Mouse (Mus musculus): ENCODE results near the gene Etl4. TPM values are rescaled to one million over a fixed set of nuclear protein-coding genes. Genes with fewer than 3 reads are reported as not detected.

Gene Etl4
- polyA plus RNA-seq, 1 experiment from 2014 or later, result 5.9 TPM

- 53% methylated on average over 15 of the region's 15 CpGs for WGBS (ENCODE audit: insufficient replicate concordance)
- ATAC-seq, result no peak
- H3K4me2 ChIP-seq, result no peak overlapping the region
- H3K36me3 ChIP-seq, result no peaks in the 10 kb centered on the region
- no peak overlapping the region for H3K27ac ChIP-seq
- no peaks in the 10 kb centered on the region for H3K9me3 ChIP-seq (replicated peaks)
- H3K4me3 ChIP-seq, result no peak overlapping the region
- peaks cover 12% of the 10 kb centered on the region; the same call in 1 of the 2 replicates for H3K4me1 ChIP-seq
- H3K27me3 ChIP-seq (replicated peaks), result no peaks in the 10 kb centered on the region
- no peak overlapping the region for H3K9ac ChIP-seq
Observed at GRCm38 (mm10) chr2:20722165-20722991, 812.8 kb downstream of the Etl4 start.

GRCm38 (mm10) chr2:20723990-20724745 is 814.6 kb downstream of the Etl4 start:
- no peaks in the 10 kb centered on the region for H3K36me3 ChIP-seq
- no peak overlapping the region for H3K9ac ChIP-seq
- no peak overlapping the region for H3K4me3 ChIP-seq
- H3K27me3 ChIP-seq (replicated peaks), result no peaks in the 10 kb centered on the region
- peaks cover 12% of the 10 kb centered on the region; the same call in 1 of the 2 replicates for H3K4me1 ChIP-seq
- H3K27ac ChIP-seq, result no peak overlapping the region
- H3K4me2 ChIP-seq, result no peak overlapping the region
- H3K9me3 ChIP-seq (replicated peaks), result no peaks in the 10 kb centered on the region
- no peak for ATAC-seq
- WGBS (ENCODE audit: insufficient replicate concordance), result 31% methylated on average over 2 of the region's 2 CpGs

GRCm38 (mm10) chr2:20726974-20727373 is 817.4 kb downstream of the Etl4 start:
- Histone ChIP-seq H3K4me2 (no peak overlapping the region), H3K27me3 (replicated peaks) (no peaks in the 10 kb centered on the region), H3K27ac (no peak overlapping the region), H3K4me3 (no peak overlapping the region), H3K4me1 (peaks cover 12% of the 10 kb centered on the region; the same call in 1 of the 2 replicates), H3K9me3 (replicated peaks) (no peaks in the 10 kb centered on the region), H3K36me3 (no peaks in the 10 kb centered on the region), H3K9ac (no peak overlapping the region)
- no peak for ATAC-seq
- 26% methylated on average over 2 of the region's 2 CpGs for WGBS (ENCODE audit: insufficient replicate concordance)

GRCm38 (mm10) chr2:20727752-20728438 is 818.3 kb downstream of the Etl4 start:
- Histone ChIP-seq H3K27ac (no peak overlapping the region), H3K9me3 (replicated peaks) (no peaks in the 10 kb centered on the region), H3K27me3 (replicated peaks) (no peaks in the 10 kb centered on the region), H3K9ac (no peak overlapping the region), H3K4me2 (no peak overlapping the region), H3K4me3 (no peak overlapping the region), H3K36me3 (no peaks in the 10 kb centered on the region), H3K4me1 (peaks cover 10% of the 10 kb centered on the region; the same call in 1 of the 2 replicates)
- no peak for ATAC-seq
- WGBS (ENCODE audit: insufficient replicate concordance), result 45% methylated on average over 6 of the region's 6 CpGs

GRCm38 (mm10) chr2:20735444-20735843 is 825.9 kb downstream of the Etl4 start:
- no peaks in the 10 kb centered on the region; the same call in 1 of the 2 replicates for H3K4me1 ChIP-seq
- H3K36me3 ChIP-seq, result no peaks in the 10 kb centered on the region
- no peak overlapping the region for H3K27ac ChIP-seq
- no peak for ATAC-seq
- no peak overlapping the region for H3K4me3 ChIP-seq
- 62% methylated on average over 3 of the region's 3 CpGs for WGBS (ENCODE audit: insufficient replicate concordance)
- no peaks in the 10 kb centered on the region for H3K27me3 ChIP-seq (replicated peaks)
- H3K9me3 ChIP-seq (replicated peaks), result no peaks in the 10 kb centered on the region
- no peak overlapping the region for H3K4me2 ChIP-seq
- H3K9ac ChIP-seq, result no peak overlapping the region

GRCm38 (mm10) chr2:20736324-20737015 is 826.9 kb downstream of the Etl4 start:
- H3K9ac ChIP-seq, result no peak overlapping the region
- H3K4me3 ChIP-seq, result no peak overlapping the region
- 57% methylated on average over 7 of the region's 7 CpGs for WGBS (ENCODE audit: insufficient replicate concordance)
- no peaks in the 10 kb centered on the region; the same call in 1 of the 2 replicates for H3K4me1 ChIP-seq
- no peak for ATAC-seq
- H3K27me3 ChIP-seq (replicated peaks), result no peaks in the 10 kb centered on the region
- no peak overlapping the region for H3K27ac ChIP-seq
- peak overlapping the region; percentile 24; the same call in 1 of the 2 replicates for H3K4me2 ChIP-seq
- no peaks in the 10 kb centered on the region for H3K9me3 ChIP-seq (replicated peaks)
- no peaks in the 10 kb centered on the region for H3K36me3 ChIP-seq

GRCm38 (mm10) chr2:20737112-20737808 is 827.7 kb downstream of the Etl4 start:
- Histone ChIP-seq H3K9me3 (replicated peaks) (no peaks in the 10 kb centered on the region), H3K27me3 (replicated peaks) (no peaks in the 10 kb centered on the region), H3K9ac (no peak overlapping the region), H3K4me3 (no peak overlapping the region), H3K4me1 (no peaks in the 10 kb centered on the region; the same call in 1 of the 2 replicates), H3K27ac (no peak overlapping the region), H3K4me2 (peak overlapping the region; percentile 24), H3K36me3 (no peaks in the 10 kb centered on the region)
- no peak for ATAC-seq
- WGBS (ENCODE audit: insufficient replicate concordance), result 63% methylated on average over 19 of the region's 19 CpGs

GRCm38 (mm10) chr2:20737837-20738236 is 828.3 kb downstream of the Etl4 start:
- Histone ChIP-seq H3K9ac (no peak overlapping the region), H3K4me2 (no peak overlapping the region), H3K9me3 (replicated peaks) (no peaks in the 10 kb centered on the region), H3K27me3 (replicated peaks) (no peaks in the 10 kb centered on the region), H3K36me3 (no peaks in the 10 kb centered on the region), H3K4me1 (no peaks in the 10 kb centered on the region; the same call in 1 of the 2 replicates), H3K27ac (no peak overlapping the region), H3K4me3 (no peak overlapping the region)
- ATAC-seq, result no peak
- 55% methylated on average over 4 of the region's 4 CpGs for WGBS (ENCODE audit: insufficient replicate concordance)

- no peaks in the 10 kb centered on the region for H3K27me3 ChIP-seq (replicated peaks)
- 32% methylated on average over 1 of the region's 1 CpGs for WGBS (ENCODE audit: insufficient replicate concordance)
- ATAC-seq, result no peak
Observed at GRCm38 (mm10) chr2:20747723-20748122, 838.1 kb downstream of the Etl4 start.

GRCm38 (mm10) chr2:20748481-20748880 is 838.9 kb downstream of the Etl4 start:
- Histone ChIP-seq H3K36me3 (no peaks in the 10 kb centered on the region), H3K4me2 (no peak overlapping the region), H3K9ac (no peak overlapping the region), H3K9me3 (replicated peaks) (no peaks in the 10 kb centered on the region), H3K4me3 (no peak overlapping the region), H3K27me3 (replicated peaks) (no peaks in the 10 kb centered on the region), H3K27ac (no peak overlapping the region), H3K4me1 (no peaks in the 10 kb centered on the region)
- no peak for ATAC-seq
- 78% methylated on average over 1 of the region's 1 CpGs for WGBS (ENCODE audit: insufficient replicate concordance)

More at GRCm38 (mm10) chr2:20747723-20748122, 838.1 kb downstream of the Etl4 start:
- Histone ChIP-seq H3K4me3 (no peak overlapping the region), H3K27ac (no peak overlapping the region), H3K36me3 (no peaks in the 10 kb centered on the region), H3K4me1 (no peaks in the 10 kb centered on the region), H3K4me2 (no peak overlapping the region), H3K9me3 (replicated peaks) (no peaks in the 10 kb centered on the region), H3K9ac (no peak overlapping the region)

- Histone ChIP-seq H3K4me1 (no peaks in the 10 kb centered on the region), H3K9ac (no peak overlapping the region), H3K27me3 (replicated peaks) (no peaks in the 10 kb centered on the region), H3K27ac (no peak overlapping the region), H3K4me3 (no peak overlapping the region), H3K9me3 (replicated peaks) (no peaks in the 10 kb centered on the region), H3K4me2 (no peak overlapping the region), H3K36me3 (no peaks in the 10 kb centered on the region)
- 53% methylated on average over 3 of the region's 3 CpGs for WGBS (ENCODE audit: insufficient replicate concordance)
- no peak for ATAC-seq
Observed at GRCm38 (mm10) chr2:20749687-20750086, 840.1 kb downstream of the Etl4 start.
